Mouse (Mus musculus): ENCODE measurements around the gene Adprh. TPM values are rescaled to one million over a fixed set of nuclear protein-coding genes. Genes with fewer than 3 reads are reported as not detected.

Adprh gene
- polyA plus RNA-seq, 1 experiment = 20.2 TPM

GRCm38 (mm10) chr16:38431446-38432185 lies 20.9 kb downstream of the Adprh start:
- Histone ChIP-seq H3K4me1 (ENCODE audit: control insufficient read depth, insufficient read depth, insufficient read length, low read length) (peaks cover 3% of the 10 kb centered on the region; the same call in 1 of the 2 replicates), H3K27ac (ENCODE audit: insufficient read depth, low read depth, low read length) (no peak overlapping the region), H3K27me3 (ENCODE audit: control insufficient read depth, insufficient read depth, low read length) (no peaks in the 10 kb centered on the region), H3K4me3 (ENCODE audit: low read depth, low read length) (no peak overlapping the region), H3K36me3 (ENCODE audit: control insufficient read depth, insufficient read depth, low read length) (no peaks in the 10 kb centered on the region)
- TF ChIP-seq POLR2A (IDR thresholded peaks at IDR 0.05; ENCODE audit: low read depth, low read length) (no peak), CTCF (IDR thresholded peaks at IDR 0.05; ENCODE audit: extremely low read depth, insufficient read length, insufficient replicate concordance, low read depth, low read length) (no peak)
- 63% methylated on average over 13 of the region's 13 CpGs for WGBS

- no peak overlapping the region for H3K27ac ChIP-seq (ENCODE audit: insufficient read depth, low read depth, low read length)
- WGBS = 52% methylated on average over 1 of the region's 1 CpGs
- H3K27me3 ChIP-seq (ENCODE audit: control insufficient read depth, insufficient read depth, low read length) = no peaks in the 10 kb centered on the region
- H3K36me3 ChIP-seq (ENCODE audit: control insufficient read depth, insufficient read depth, low read length) = no peaks in the 10 kb centered on the region
- TF ChIP-seq CTCF (IDR thresholded peaks at IDR 0.05; ENCODE audit: extremely low read depth, insufficient read length, insufficient replicate concordance, low read depth, low read length) (no peak), POLR2A (IDR thresholded peaks at IDR 0.05; ENCODE audit: low read depth, low read length) (no peak)
- no peaks in the 10 kb centered on the region for H3K4me1 ChIP-seq (ENCODE audit: control insufficient read depth, insufficient read depth, insufficient read length, low read length)
- H3K4me3 ChIP-seq (ENCODE audit: low read depth, low read length) = no peak overlapping the region
These were observed 26.7 kb downstream of the Adprh start for GRCm38 (mm10) chr16:38425799-38426198.

DNA sequence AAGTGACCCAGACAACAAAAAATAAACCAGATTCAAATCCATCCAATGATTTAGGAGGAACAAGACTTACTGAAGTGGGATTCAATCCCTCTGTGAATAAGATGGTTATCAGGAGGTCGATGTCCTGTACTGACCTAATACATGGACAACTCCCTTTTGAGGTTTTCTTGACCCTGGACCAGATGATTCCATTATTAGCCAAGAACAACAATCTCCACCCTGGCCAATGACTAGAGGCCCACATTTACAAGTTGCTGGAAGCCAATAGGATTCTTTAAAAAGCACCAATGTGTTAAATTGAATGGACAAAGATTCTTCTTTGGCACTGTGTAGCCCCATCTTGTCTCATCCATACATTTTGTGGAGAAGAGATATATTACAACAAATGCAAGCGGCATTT lies 27.1 kb downstream of the Adprh start:
- 83% methylated on average over 2 of the region's 2 CpGs for WGBS
- Histone ChIP-seq H3K36me3 (ENCODE audit: control insufficient read depth, insufficient read depth, low read length) (no peaks in the 10 kb centered on the region), H3K4me3 (ENCODE audit: low read depth, low read length) (no peak overlapping the region), H3K4me1 (ENCODE audit: control insufficient read depth, insufficient read depth, insufficient read length, low read length) (no peaks in the 10 kb centered on the region), H3K27ac (ENCODE audit: insufficient read depth, low read depth, low read length) (no peak overlapping the region), H3K27me3 (ENCODE audit: control insufficient read depth, insufficient read depth, low read length) (no peaks in the 10 kb centered on the region)
- TF ChIP-seq CTCF (IDR thresholded peaks at IDR 0.05; ENCODE audit: extremely low read depth, insufficient read length, insufficient replicate concordance, low read depth, low read length) (no peak), POLR2A (IDR thresholded peaks at IDR 0.05; ENCODE audit: low read depth, low read length) (no peak)

DNA sequence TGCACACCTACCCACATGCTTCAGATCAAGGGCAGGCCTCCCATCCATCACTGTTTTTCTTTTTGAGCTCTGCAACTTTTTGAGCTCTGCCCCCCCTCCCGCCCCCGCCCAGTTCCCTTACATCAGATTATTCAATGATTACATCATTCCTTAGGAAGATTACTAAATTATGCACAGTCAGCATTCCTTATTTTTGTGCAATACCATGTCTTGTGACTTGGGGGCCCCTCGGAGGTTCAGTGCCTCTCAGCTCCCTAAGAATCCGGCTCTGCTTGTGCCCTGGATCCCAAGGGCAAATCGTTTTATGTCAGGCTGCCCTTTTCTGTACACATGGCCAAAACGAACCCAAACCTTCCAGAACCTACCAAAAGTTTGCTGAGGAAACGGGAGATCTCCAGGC lies 37.5 kb downstream of the Adprh start:
- Histone ChIP-seq H3K36me3 (ENCODE audit: control insufficient read depth, insufficient read depth, low read length) (no peaks in the 10 kb centered on the region), H3K4me3 (ENCODE audit: low read depth, low read length) (no peak overlapping the region), H3K4me1 (ENCODE audit: control insufficient read depth, insufficient read depth, insufficient read length, low read length) (no peaks in the 10 kb centered on the region), H3K27me3 (ENCODE audit: control insufficient read depth, insufficient read depth, low read length) (no peaks in the 10 kb centered on the region), H3K27ac (ENCODE audit: insufficient read depth, low read depth, low read length) (no peak overlapping the region)
- WGBS = 58% methylated on average over 7 of the region's 7 CpGs
- TF ChIP-seq CTCF (IDR thresholded peaks at IDR 0.05; ENCODE audit: extremely low read depth, insufficient read length, insufficient replicate concordance, low read depth, low read length) = no peak
- no peak for TF ChIP-seq POLR2A (IDR thresholded peaks at IDR 0.05; ENCODE audit: low read depth, low read length)

- TF ChIP-seq POLR2A (IDR thresholded peaks at IDR 0.05; ENCODE audit: low read depth, low read length) (no peak), CTCF (IDR thresholded peaks at IDR 0.05; ENCODE audit: extremely low read depth, insufficient read length, insufficient replicate concordance, low read depth, low read length) (no peak)
- Histone ChIP-seq H3K27ac (ENCODE audit: insufficient read depth, low read depth, low read length) (no peak overlapping the region), H3K4me3 (ENCODE audit: low read depth, low read length) (no peak overlapping the region), H3K36me3 (ENCODE audit: control insufficient read depth, insufficient read depth, low read length) (no peaks in the 10 kb centered on the region), H3K27me3 (ENCODE audit: control insufficient read depth, insufficient read depth, low read length) (no peaks in the 10 kb centered on the region), H3K4me1 (ENCODE audit: control insufficient read depth, insufficient read depth, insufficient read length, low read length) (peaks cover 7% of the 10 kb centered on the region)
- 98% methylated on average over 8 of the region's 8 CpGs for WGBS
These were observed 44.1 kb downstream of the Adprh start for GRCm38 (mm10) chr16:38408416-38408815.

- TF ChIP-seq POLR2A (IDR thresholded peaks at IDR 0.05; ENCODE audit: low read depth, low read length) (no peak), CTCF (IDR thresholded peaks at IDR 0.05; ENCODE audit: extremely low read depth, insufficient read length, insufficient replicate concordance, low read depth, low read length) (no peak)
- no peak overlapping the region for H3K27ac ChIP-seq (ENCODE audit: insufficient read depth, low read depth, low read length)
- H3K4me1 ChIP-seq (ENCODE audit: control insufficient read depth, insufficient read depth, insufficient read length, low read length) = peaks cover 7% of the 10 kb centered on the region
- no peaks in the 10 kb centered on the region for H3K27me3 ChIP-seq (ENCODE audit: control insufficient read depth, insufficient read depth, low read length)
- no peak overlapping the region for H3K4me3 ChIP-seq (ENCODE audit: low read depth, low read length)
- H3K36me3 ChIP-seq (ENCODE audit: control insufficient read depth, insufficient read depth, low read length) = no peaks in the 10 kb centered on the region
- 56% methylated on average over 5 of the region's 5 CpGs for WGBS
These were observed 44.9 kb downstream of the Adprh start for GRCm38 (mm10) chr16:38407584-38407983.

- TF ChIP-seq CTCF (IDR thresholded peaks at IDR 0.05; ENCODE audit: extremely low read depth, insufficient read length, insufficient replicate concordance, low read depth, low read length) (no peak), POLR2A (IDR thresholded peaks at IDR 0.05; ENCODE audit: low read depth, low read length) (no peak)
- Histone ChIP-seq H3K4me3 (ENCODE audit: low read depth, low read length) (no peak overlapping the region), H3K27me3 (ENCODE audit: control insufficient read depth, insufficient read depth, low read length) (no peaks in the 10 kb centered on the region), H3K36me3 (ENCODE audit: control insufficient read depth, insufficient read depth, low read length) (no peaks in the 10 kb centered on the region), H3K4me1 (ENCODE audit: control insufficient read depth, insufficient read depth, insufficient read length, low read length) (peaks cover 7% of the 10 kb centered on the region), H3K27ac (ENCODE audit: insufficient read depth, low read depth, low read length) (no peak overlapping the region)
- WGBS = 56% methylated on average over 6 of the region's 6 CpGs
These were observed 45.8 kb downstream of the Adprh start for GRCm38 (mm10) chr16:38406708-38407107.
